Mouse (Mus musculus): ENCODE measurements around the gene Slc15a4. TPM values are rescaled to one million over a fixed set of nuclear protein-coding genes. Genes with fewer than 3 reads are reported as not detected.

Slc15a4 gene
- polyA plus RNA-seq (2015; fragmentation: Nextera tagmentation; extraction: Ambion mirVana) = 20.6 and 21.7 TPM in 2 replicates

DNA sequence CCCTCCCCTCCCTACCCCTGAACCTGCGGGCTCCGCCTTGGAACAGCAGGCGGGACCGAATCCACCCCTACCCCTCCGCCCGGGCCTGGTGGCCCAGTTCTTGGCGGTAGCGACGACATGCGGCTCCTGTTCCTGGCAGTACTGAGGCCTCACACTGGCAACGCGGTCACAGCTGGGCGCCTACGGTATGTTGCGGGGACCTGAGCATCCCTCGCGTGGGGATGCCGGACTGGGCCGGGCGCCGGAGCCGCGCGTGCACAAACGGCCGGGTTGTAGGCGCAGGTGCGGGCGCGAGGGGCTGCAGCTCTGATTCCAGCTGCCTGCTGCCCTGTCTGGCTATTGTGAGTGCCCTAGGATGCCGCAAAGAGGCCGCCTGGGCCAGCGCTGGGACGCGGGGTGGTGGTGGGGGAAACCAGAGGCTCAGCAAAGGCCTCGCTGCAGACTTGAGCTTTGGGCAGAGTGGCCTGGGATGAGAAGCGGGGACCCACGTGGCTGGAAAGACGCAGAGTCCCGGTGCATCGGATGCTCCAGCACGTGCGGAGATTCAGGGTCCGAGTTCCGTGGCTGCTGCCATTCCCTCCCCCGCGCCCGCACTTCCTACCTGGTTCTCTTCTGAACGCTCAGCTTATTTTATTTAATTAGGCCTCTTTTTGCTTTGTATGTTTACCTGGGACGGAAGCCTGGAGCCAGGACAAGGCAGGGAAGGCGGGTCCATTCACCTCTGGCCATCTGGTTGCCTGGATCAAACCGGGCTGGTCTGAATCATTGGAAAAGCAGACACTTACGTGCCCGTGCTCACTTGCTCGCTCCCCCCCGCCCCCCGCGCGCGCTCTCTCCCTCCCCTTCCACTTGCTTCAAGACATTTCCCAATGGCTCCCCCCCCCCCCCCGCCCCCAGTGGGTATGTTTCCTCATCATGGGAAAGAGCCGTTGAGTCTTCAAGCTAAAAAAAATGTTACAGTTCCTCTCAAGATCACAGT lies at the start of gene Slc15a4, which contains the start of gene Glt1d1:
Gene Slc15a4 (minus strand): TSS at position 731 of the 979 bp plus-strand sequence.
Gene Glt1d1 (plus strand): TSS at position 96 of the 979 bp plus-strand sequence.
- H3K9ac ChIP-seq = no peak within 1 kb of the TSS; the same call in 1 of the 2 replicates
- H3K4me2 ChIP-seq = peak within 1 kb of the TSS; percentile 87
- peak; percentile 70; the same call in 1 of the 2 replicates for ATAC-seq (ENCODE audit: insufficient read depth, low FRiP score, low read depth)
- H3K4me3 ChIP-seq (replicated peaks) = peak within 1 kb of the TSS; percentile 46
- H3K9me3 ChIP-seq = no peaks in the 10 kb centered on the region
- WGBS = under 1% methylated on average over 59 of the region's 62 CpGs
- no peak within 1 kb of the TSS for H3K27ac ChIP-seq
- 0 out of 2 replicates have a peak, but pooled peaks cover 4% of the 10 kb centered on the region for H3K4me1 ChIP-seq
- peaks cover 21% of the 10 kb centered on the region for H3K27me3 ChIP-seq (replicated peaks)
- no peaks in the 10 kb centered on the region for H3K36me3 ChIP-seq

DNA sequence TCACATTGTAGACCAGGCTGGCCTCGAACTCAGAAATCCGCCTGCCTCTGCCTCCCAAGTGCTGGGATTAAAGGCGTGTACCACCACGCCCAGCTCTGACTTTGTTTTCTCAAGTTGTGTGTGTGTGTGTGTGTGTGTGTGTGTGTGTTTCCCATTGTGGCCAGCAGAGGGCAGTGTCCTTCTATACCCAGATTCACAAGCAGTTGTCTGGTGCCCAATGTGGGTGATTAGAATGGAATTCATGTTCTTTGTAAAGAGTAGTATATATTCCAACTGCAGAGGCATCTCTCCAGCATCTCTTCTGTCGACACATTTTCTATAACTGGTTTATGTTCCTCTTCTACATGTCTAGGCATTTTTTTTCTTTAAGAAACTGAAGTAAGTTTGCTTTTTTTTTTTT lies 45.8 kb upstream of the Slc15a4 start:
- Histone ChIP-seq H3K9me3 (no peaks in the 10 kb centered on the region), H3K36me3 (no peaks in the 10 kb centered on the region), H3K4me3 (replicated peaks) (no peak overlapping the region), H3K4me1 (no peaks in the 10 kb centered on the region), H3K9ac (no peak overlapping the region), H3K27me3 (replicated peaks) (no peaks in the 10 kb centered on the region), H3K4me2 (no peak overlapping the region), H3K27ac (no peak overlapping the region)
- ATAC-seq (ENCODE audit: insufficient read depth, low FRiP score, low read depth) = no peak
- 93% methylated on average over 5 of the region's 5 CpGs for WGBS

DNA sequence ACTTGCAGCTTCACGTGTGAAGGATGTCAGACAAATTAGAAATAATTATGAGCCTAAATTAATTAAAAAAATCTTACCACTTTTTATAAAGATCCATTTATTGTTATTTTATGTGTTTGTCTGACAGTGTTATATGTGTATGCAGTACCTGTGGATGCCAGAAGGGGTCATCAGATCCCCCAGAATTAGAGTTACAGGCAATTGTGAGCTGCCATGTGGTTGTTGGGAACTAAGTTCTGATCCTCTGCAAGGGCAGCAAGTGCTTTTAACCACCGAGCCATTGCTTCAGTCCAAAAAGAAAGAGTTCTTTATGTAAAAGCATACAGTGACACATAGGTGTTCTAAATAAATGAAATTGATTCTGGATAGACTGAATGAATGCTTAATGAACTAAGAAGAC lies 44.9 kb upstream of the Slc15a4 start:
- H3K4me2 ChIP-seq = no peak overlapping the region
- H3K27me3 ChIP-seq (replicated peaks) = no peaks in the 10 kb centered on the region
- no peak overlapping the region for H3K9ac ChIP-seq
- no peaks in the 10 kb centered on the region for H3K4me1 ChIP-seq
- ATAC-seq (ENCODE audit: insufficient read depth, low FRiP score, low read depth) = no peak
- H3K9me3 ChIP-seq = no peaks in the 10 kb centered on the region
- 87% methylated on average over 2 of the region's 2 CpGs for WGBS
- no peak overlapping the region for H3K27ac ChIP-seq
- no peaks in the 10 kb centered on the region for H3K36me3 ChIP-seq
- no peak overlapping the region for H3K4me3 ChIP-seq (replicated peaks)

DNA sequence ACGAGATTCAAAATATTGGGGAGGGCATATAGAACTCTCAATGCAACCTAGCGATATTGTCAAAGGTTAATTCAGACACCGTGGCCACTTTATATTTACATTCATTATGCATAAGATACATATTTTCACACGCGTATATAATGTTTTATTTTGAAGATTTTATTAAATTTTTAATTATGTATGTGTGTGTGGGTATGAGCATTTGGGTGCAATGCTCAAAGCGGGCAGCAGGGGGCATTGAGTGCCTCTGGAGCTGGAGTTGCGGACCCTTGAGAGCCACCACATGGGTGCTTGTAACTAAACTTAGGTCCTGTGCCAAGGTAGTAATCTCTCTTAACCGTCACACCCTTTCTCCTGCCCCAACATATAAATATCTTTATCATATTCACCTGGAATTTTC lies 41.2 kb upstream of the Slc15a4 start:
- Histone ChIP-seq H3K4me1 (no peaks in the 10 kb centered on the region), H3K9ac (no peak overlapping the region), H3K9me3 (no peaks in the 10 kb centered on the region), H3K4me3 (replicated peaks) (no peak overlapping the region), H3K27me3 (replicated peaks) (no peaks in the 10 kb centered on the region), H3K27ac (no peak overlapping the region), H3K4me2 (no peak overlapping the region), H3K36me3 (no peaks in the 10 kb centered on the region)
- no peak for ATAC-seq (ENCODE audit: insufficient read depth, low FRiP score, low read depth)
- WGBS = 91% methylated on average over 8 of the region's 8 CpGs

DNA sequence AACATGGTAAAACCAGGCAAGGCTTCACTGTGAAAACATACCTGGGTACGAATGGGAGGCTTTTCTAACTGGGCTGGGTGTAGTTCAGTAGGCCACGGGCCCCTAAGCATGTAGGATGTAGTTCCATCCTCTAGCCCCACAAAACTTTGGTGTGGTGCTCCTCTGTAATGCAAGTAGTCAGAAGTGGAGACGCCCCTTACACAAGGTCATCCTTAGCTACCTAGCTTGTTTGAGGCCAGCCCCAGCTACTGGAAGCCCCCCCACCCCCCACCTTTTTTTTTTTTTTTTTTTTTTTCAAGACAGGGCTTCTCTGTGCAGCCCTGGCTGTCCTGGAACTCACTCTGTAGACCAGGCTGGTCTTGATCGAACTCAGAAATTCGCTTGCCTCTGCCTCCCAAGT lies 28.3 kb upstream of the Slc15a4 start:
- no peaks in the 10 kb centered on the region; the same call in 1 of the 2 replicates for H3K9me3 ChIP-seq
- H3K36me3 ChIP-seq = no peaks in the 10 kb centered on the region
- H3K4me2 ChIP-seq = no peak overlapping the region
- no peak overlapping the region for H3K27ac ChIP-seq
- WGBS = 93% methylated on average over 5 of the region's 5 CpGs
- ATAC-seq (ENCODE audit: insufficient read depth, low FRiP score, low read depth) = no peak
- H3K4me3 ChIP-seq (replicated peaks) = no peak overlapping the region
- H3K4me1 ChIP-seq = no peaks in the 10 kb centered on the region
- H3K27me3 ChIP-seq (replicated peaks) = no peaks in the 10 kb centered on the region
- H3K9ac ChIP-seq = no peak overlapping the region

DNA sequence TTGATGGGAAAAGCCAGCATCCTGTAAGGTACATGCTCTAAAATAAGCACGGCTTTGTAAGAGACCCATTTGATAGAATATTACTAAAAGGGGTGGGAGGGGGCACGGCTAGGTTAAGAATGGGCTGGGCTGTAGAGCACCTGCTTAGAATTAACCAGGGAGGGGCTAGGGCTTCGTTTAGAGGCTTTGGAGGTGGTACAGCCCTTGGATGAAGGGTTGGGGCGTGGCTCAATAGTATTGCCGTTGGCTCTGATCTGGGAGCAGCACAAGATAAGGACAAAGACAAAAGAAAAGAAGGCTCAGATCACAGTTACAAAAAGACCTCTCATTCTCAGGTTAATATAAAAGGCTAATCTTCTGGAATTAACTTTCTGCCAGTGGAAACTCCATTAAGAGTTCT lies 27.6 kb upstream of the Slc15a4 start:
- H3K9ac ChIP-seq = no peak overlapping the region
- no peak for ATAC-seq (ENCODE audit: insufficient read depth, low FRiP score, low read depth)
- no peaks in the 10 kb centered on the region for H3K36me3 ChIP-seq
- no peak overlapping the region for H3K27ac ChIP-seq
- H3K9me3 ChIP-seq = no peaks in the 10 kb centered on the region; the same call in 1 of the 2 replicates
- H3K4me1 ChIP-seq = no peaks in the 10 kb centered on the region
- H3K4me3 ChIP-seq (replicated peaks) = no peak overlapping the region
- 74% methylated on average over 5 of the region's 5 CpGs for WGBS
- no peak overlapping the region for H3K4me2 ChIP-seq
- H3K27me3 ChIP-seq (replicated peaks) = no peaks in the 10 kb centered on the region

DNA sequence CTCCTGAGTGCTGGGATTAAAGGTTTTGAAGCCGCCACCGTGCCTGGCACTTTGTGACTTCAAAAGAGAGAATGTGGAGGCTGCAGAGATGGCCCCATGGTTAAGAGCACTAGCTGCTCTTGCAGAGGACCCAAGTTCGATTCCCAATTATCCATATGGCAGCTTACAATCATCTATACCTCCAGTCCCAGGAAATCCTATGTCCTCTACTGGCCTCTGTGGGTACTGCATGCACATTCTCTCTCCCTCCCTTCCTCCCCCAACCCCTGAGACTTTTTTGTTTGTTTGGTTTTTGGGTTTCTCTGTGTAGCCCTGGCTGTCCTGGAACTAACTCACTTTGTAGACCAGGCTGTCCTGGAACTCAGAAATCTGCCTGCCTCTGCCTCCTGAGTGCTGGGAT lies 26.6 kb upstream of the Slc15a4 start:
- H3K4me3 ChIP-seq (replicated peaks) = no peak overlapping the region
- H3K36me3 ChIP-seq = no peaks in the 10 kb centered on the region
- no peak overlapping the region for H3K4me2 ChIP-seq
- H3K9ac ChIP-seq = no peak overlapping the region
- WGBS = 79% methylated on average over 3 of the region's 3 CpGs
- H3K27me3 ChIP-seq (replicated peaks) = no peaks in the 10 kb centered on the region
- no peak overlapping the region for H3K27ac ChIP-seq
- H3K9me3 ChIP-seq = no peaks in the 10 kb centered on the region; the same call in 1 of the 2 replicates
- no peak for ATAC-seq (ENCODE audit: insufficient read depth, low FRiP score, low read depth)
- no peaks in the 10 kb centered on the region for H3K4me1 ChIP-seq

DNA sequence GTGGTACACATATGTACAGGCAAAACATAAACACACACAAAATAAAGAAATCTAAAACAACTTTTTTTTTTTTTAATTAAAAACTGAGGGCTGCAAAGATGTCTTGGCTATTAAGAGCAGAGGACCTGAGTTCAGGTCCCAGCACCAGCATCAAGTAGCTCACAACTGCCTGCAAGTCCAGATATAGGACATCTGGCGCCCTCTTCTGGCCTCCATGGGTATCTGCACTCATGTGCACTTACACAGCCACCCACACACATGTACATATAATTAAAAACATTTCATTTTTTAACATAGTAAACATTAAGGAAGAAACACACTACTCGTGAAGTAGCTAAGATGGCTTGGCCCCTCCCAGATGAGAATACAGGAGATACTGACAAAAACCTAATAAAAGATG lies 25.6 kb upstream of the Slc15a4 start:
- H3K9ac ChIP-seq = no peak overlapping the region
- no peak overlapping the region for H3K4me2 ChIP-seq
- H3K36me3 ChIP-seq = no peaks in the 10 kb centered on the region
- no peak for ATAC-seq (ENCODE audit: insufficient read depth, low FRiP score, low read depth)
- no peak overlapping the region for H3K4me3 ChIP-seq (replicated peaks)
- no peaks in the 10 kb centered on the region for H3K4me1 ChIP-seq
- H3K27ac ChIP-seq = no peak overlapping the region
- no peaks in the 10 kb centered on the region; the same call in 1 of the 2 replicates for H3K9me3 ChIP-seq
- H3K27me3 ChIP-seq (replicated peaks) = no peaks in the 10 kb centered on the region
- 77% methylated on average over 2 of the region's 2 CpGs for WGBS

DNA sequence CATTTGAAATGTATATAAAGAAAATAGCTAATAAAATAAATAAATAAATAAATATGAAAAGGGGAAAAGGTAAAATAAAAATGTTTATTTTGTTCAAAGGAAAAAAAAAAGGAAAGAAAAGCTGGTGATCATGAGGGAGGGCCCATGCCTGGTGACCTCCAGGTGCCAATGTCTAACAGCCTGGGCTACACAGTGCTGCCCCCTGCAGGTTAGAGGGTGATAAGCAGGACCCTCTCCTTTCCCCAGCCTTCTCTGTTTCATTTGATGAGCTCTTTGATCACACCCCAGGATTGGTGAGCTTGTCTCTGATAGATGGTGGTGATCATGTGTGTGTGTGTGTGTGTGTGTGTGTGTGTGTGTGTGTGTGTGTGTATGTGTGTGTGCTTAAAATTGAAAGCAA lies 16.4 kb upstream of the Slc15a4 start:
- Histone ChIP-seq H3K36me3 (no peaks in the 10 kb centered on the region), H3K4me2 (no peak overlapping the region), H3K4me3 (replicated peaks) (no peak overlapping the region), H3K27ac (no peak overlapping the region), H3K4me1 (no peaks in the 10 kb centered on the region), H3K27me3 (replicated peaks) (no peaks in the 10 kb centered on the region), H3K9ac (no peak overlapping the region), H3K9me3 (no peaks in the 10 kb centered on the region)
- ATAC-seq (ENCODE audit: insufficient read depth, low FRiP score, low read depth) = no peak

DNA sequence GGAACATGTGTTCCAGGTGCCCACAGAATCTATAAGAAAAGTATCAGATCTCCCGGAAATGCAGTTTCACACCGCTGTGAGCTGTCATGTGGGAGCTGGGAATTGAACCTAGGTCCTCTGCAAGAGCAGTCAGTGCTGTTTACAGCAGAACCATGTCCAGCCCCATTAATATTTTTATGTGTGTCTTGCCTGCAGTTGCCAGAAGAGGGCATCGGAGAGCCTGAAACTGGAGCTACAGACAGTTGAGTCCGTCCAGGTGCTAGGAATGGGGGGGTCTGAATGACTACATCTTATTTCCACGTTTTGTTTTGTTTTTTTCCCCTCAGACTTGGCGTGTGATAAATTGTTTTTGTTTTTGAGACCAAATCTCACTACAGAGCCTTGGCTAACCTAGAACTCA lies 15.3 kb upstream of the Slc15a4 start:
- H3K4me2 ChIP-seq = no peak overlapping the region
- no peak overlapping the region for H3K27ac ChIP-seq
- 68% methylated on average over 6 of the region's 6 CpGs for WGBS

DNA sequence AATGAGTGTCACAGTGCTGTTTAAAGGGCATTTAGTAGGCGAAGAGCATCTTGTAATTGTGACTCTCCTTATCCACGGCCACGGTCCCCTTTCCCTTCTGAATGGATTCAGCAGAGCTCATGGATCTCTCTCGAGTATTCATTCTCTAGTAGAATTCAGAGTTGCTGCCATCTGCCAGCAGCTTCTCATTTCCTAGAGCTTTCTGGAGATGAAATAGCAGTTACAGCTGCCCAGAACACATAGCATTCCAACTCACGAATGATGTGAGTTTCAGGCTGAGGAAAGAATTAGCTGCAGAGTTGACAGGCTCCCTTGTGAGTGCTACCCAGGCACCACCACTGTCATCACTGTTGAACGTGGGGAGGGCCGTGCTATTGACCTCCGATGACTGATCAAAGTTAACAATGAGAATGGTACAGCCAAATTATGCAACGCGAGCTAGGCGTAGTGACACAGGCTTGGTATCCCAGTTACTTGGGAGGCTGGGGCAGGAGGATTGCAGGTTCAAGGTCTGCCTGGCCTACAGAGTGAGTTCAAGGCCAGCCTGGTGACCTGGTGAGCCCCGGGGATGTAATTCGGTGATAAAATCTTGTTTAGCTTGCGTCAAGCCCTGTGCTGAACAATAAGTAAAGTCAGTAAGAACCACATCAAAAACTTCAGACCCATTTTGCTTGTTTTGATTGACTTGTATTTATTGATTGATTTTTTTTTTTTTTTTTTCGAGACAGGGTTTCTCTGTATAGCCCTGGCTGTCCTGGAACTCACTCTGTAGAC lies 8.7 kb upstream of the Slc15a4 start:
- Histone ChIP-seq H3K4me2 (no peak overlapping the region), H3K4me1 (no peaks in the 10 kb centered on the region), H3K4me3 (replicated peaks) (no peak overlapping the region), H3K27me3 (replicated peaks) (no peaks in the 10 kb centered on the region), H3K27ac (no peak overlapping the region), H3K36me3 (no peaks in the 10 kb centered on the region), H3K9ac (no peak overlapping the region), H3K9me3 (no peaks in the 10 kb centered on the region)
- ATAC-seq (ENCODE audit: insufficient read depth, low FRiP score, low read depth) = no peak
- 89% methylated on average over 15 of the region's 15 CpGs for WGBS

More for the DNA sequence above, 15.3 kb upstream of the Slc15a4 start:
- H3K36me3 ChIP-seq = no peaks in the 10 kb centered on the region
- no peak overlapping the region for H3K9ac ChIP-seq
- no peaks in the 10 kb centered on the region for H3K27me3 ChIP-seq (replicated peaks)
- no peak for ATAC-seq (ENCODE audit: insufficient read depth, low FRiP score, low read depth)
- H3K9me3 ChIP-seq = no peaks in the 10 kb centered on the region
- H3K4me1 ChIP-seq = no peaks in the 10 kb centered on the region
- H3K4me3 ChIP-seq (replicated peaks) = no peak overlapping the region

DNA sequence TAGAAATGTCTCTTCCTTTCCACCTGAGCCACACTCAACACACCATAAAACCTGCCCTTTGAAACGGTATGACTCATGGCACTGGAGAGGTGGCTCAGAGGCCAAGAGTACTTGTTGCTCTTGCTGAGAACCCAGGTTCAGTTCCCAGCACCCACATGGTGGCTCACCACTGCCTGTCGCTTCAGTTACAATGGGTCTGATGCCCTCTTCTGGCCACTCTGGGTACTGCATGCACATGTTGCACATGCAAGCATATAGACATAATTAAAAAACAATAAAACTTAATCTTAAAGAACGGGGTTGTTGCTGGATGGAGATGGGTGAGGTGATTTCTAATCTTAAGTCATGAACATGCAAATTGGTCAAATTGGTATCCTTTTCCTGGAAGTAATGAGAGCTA lies 7.7 kb upstream of the Slc15a4 start:
- no peak for ATAC-seq (ENCODE audit: insufficient read depth, low FRiP score, low read depth)
- Histone ChIP-seq H3K9me3 (no peaks in the 10 kb centered on the region), H3K4me2 (no peak overlapping the region), H3K4me1 (no peaks in the 10 kb centered on the region), H3K4me3 (replicated peaks) (no peak overlapping the region), H3K27ac (no peak overlapping the region), H3K9ac (no peak overlapping the region), H3K27me3 (replicated peaks) (no peaks in the 10 kb centered on the region), H3K36me3 (no peaks in the 10 kb centered on the region)
- WGBS = 93% methylated on average over 3 of the region's 3 CpGs

Data from stomach, embryonic 15.5 days (tissue).